Mouse (Mus musculus): ENCODE data around the gene Pitpnc1. TPM values are rescaled to one million over a fixed set of nuclear protein-coding genes. Genes with fewer than 3 reads are reported as not detected.
A peak's percentile ranks its signal among the peaks of the same experiment; 100 is the strongest.

Pitpnc1 gene
- polyA plus RNA-seq, 1 experiment from 2014 or later: 37.1 TPM

GRCm38 (mm10) chr11:107463251-107463681, 7.2 kb downstream of the Pitpnc1 start:
- 89% methylated on average over 12 of the region's 12 CpGs for WGBS
- Histone ChIP-seq H3K36me3 (peaks cover 44% of the 10 kb centered on the region), H3K4me3 (no peak overlapping the region), H3K9me3 (replicated peaks) (no peaks in the 10 kb centered on the region), H3K27ac (no peak overlapping the region), H3K27me3 (ENCODE audit: low read depth, poor library complexity, severe bottlenecking) (no peaks in the 10 kb centered on the region), H3K4me1 (peaks cover 11% of the 10 kb centered on the region)
- DNase-seq (ENCODE audit: low spot score): no peak

GRCm38 (mm10) chr11:107462478-107462877, 8.0 kb downstream of the Pitpnc1 start:
- 90% methylated on average over 3 of the region's 3 CpGs for WGBS
- H3K4me3 ChIP-seq: no peak overlapping the region
- no peak for DNase-seq (ENCODE audit: low spot score)
- no peaks in the 10 kb centered on the region for H3K9me3 ChIP-seq (replicated peaks)
- peaks cover 6% of the 10 kb centered on the region for H3K4me1 ChIP-seq
- H3K36me3 ChIP-seq: peaks cover 47% of the 10 kb centered on the region
- no peak overlapping the region for H3K27ac ChIP-seq
- no peaks in the 10 kb centered on the region for H3K27me3 ChIP-seq (ENCODE audit: low read depth, poor library complexity, severe bottlenecking)

GRCm38 (mm10) chr11:107459828-107460227, 10.7 kb downstream of the Pitpnc1 start:
- no peak for DNase-seq (ENCODE audit: low spot score)
- Histone ChIP-seq H3K4me3 (no peak overlapping the region), H3K36me3 (peaks cover 60% of the 10 kb centered on the region), H3K27me3 (ENCODE audit: low read depth, poor library complexity, severe bottlenecking) (no peaks in the 10 kb centered on the region), H3K9me3 (replicated peaks) (no peaks in the 10 kb centered on the region), H3K27ac (no peak overlapping the region), H3K4me1 (no peaks in the 10 kb centered on the region)
- 90% methylated on average over 7 of the region's 7 CpGs for WGBS

GRCm38 (mm10) chr11:107458986-107459385, 11.5 kb downstream of the Pitpnc1 start:
- peaks cover 65% of the 10 kb centered on the region for H3K36me3 ChIP-seq
- 91% methylated on average over 7 of the region's 7 CpGs for WGBS
- H3K9me3 ChIP-seq (replicated peaks): no peaks in the 10 kb centered on the region

GRCm38 (mm10) chr11:107458286-107458685, 12.2 kb downstream of the Pitpnc1 start:
- peaks cover 65% of the 10 kb centered on the region for H3K36me3 ChIP-seq
- no peak overlapping the region for H3K27ac ChIP-seq
- 84% methylated on average over 12 of the region's 12 CpGs for WGBS
- no peaks in the 10 kb centered on the region for H3K9me3 ChIP-seq (replicated peaks)
- DNase-seq (ENCODE audit: low spot score): no peak
- H3K4me3 ChIP-seq: no peak overlapping the region
- no peaks in the 10 kb centered on the region for H3K27me3 ChIP-seq (ENCODE audit: low read depth, poor library complexity, severe bottlenecking)
- H3K4me1 ChIP-seq: no peaks in the 10 kb centered on the region; the same call in 1 of the 2 replicates

More at GRCm38 (mm10) chr11:107458986-107459385, 11.5 kb downstream of the Pitpnc1 start:
- DNase-seq (ENCODE audit: low spot score): no peak
- no peaks in the 10 kb centered on the region; the same call in 1 of the 2 replicates for H3K4me1 ChIP-seq
- no peak overlapping the region for H3K27ac ChIP-seq
- no peaks in the 10 kb centered on the region for H3K27me3 ChIP-seq (ENCODE audit: low read depth, poor library complexity, severe bottlenecking)
- H3K4me3 ChIP-seq: no peak overlapping the region

- WGBS: 93% methylated on average over 3 of the region's 3 CpGs
- H3K36me3 ChIP-seq: peaks cover 62% of the 10 kb centered on the region
Observed at GRCm38 (mm10) chr11:107457282-107457681, 13.2 kb downstream of the Pitpnc1 start.

GRCm38 (mm10) chr11:107454546-107455462, 15.7 kb downstream of the Pitpnc1 start:
- Histone ChIP-seq H3K27ac (no peak overlapping the region), H3K27me3 (ENCODE audit: low read depth, poor library complexity, severe bottlenecking) (no peaks in the 10 kb centered on the region), H3K36me3 (peaks cover 57% of the 10 kb centered on the region), H3K4me3 (no peak overlapping the region), H3K4me1 (no peaks in the 10 kb centered on the region; the same call in 1 of the 2 replicates), H3K9me3 (replicated peaks) (no peaks in the 10 kb centered on the region)
- DNase-seq (ENCODE audit: low spot score): no peak
- 62% methylated on average over 19 of the region's 19 CpGs for WGBS

More at GRCm38 (mm10) chr11:107457282-107457681, 13.2 kb downstream of the Pitpnc1 start:
- Histone ChIP-seq H3K27ac (no peak overlapping the region), H3K27me3 (ENCODE audit: low read depth, poor library complexity, severe bottlenecking) (no peaks in the 10 kb centered on the region), H3K4me1 (no peaks in the 10 kb centered on the region; the same call in 1 of the 2 replicates), H3K9me3 (replicated peaks) (no peaks in the 10 kb centered on the region), H3K4me3 (no peak overlapping the region)
- no peak for DNase-seq (ENCODE audit: low spot score)

GRCm38 (mm10) chr11:107452053-107452452, 18.4 kb downstream of the Pitpnc1 start:
- Histone ChIP-seq H3K4me1 (peaks cover 12% of the 10 kb centered on the region), H3K27ac (no peak overlapping the region), H3K27me3 (ENCODE audit: low read depth, poor library complexity, severe bottlenecking) (no peaks in the 10 kb centered on the region), H3K9me3 (replicated peaks) (no peaks in the 10 kb centered on the region), H3K36me3 (peaks cover 48% of the 10 kb centered on the region), H3K4me3 (no peak overlapping the region)
- 92% methylated on average over 7 of the region's 7 CpGs for WGBS
- no peak for DNase-seq (ENCODE audit: low spot score)

- WGBS: 88% methylated on average over 10 of the region's 10 CpGs
Observed at GRCm38 (mm10) chr11:107451106-107451505, 19.4 kb downstream of the Pitpnc1 start.

GRCm38 (mm10) chr11:107450097-107450496, 20.4 kb downstream of the Pitpnc1 start:
- peaks cover 34% of the 10 kb centered on the region for H3K36me3 ChIP-seq
- H3K4me3 ChIP-seq: no peak overlapping the region
- no peak overlapping the region for H3K27ac ChIP-seq
- no peaks in the 10 kb centered on the region for H3K9me3 ChIP-seq (replicated peaks)
- no peaks in the 10 kb centered on the region for H3K27me3 ChIP-seq (ENCODE audit: low read depth, poor library complexity, severe bottlenecking)
- WGBS: 93% methylated on average over 6 of the region's 6 CpGs
- no peak for DNase-seq (ENCODE audit: low spot score)
- peaks cover 12% of the 10 kb centered on the region for H3K4me1 ChIP-seq

More at GRCm38 (mm10) chr11:107451106-107451505, 19.4 kb downstream of the Pitpnc1 start:
- H3K27me3 ChIP-seq (ENCODE audit: low read depth, poor library complexity, severe bottlenecking): no peaks in the 10 kb centered on the region
- DNase-seq (ENCODE audit: low spot score): no peak
- no peak overlapping the region for H3K27ac ChIP-seq
- H3K9me3 ChIP-seq (replicated peaks): no peaks in the 10 kb centered on the region
- H3K4me1 ChIP-seq: peaks cover 12% of the 10 kb centered on the region
- peaks cover 39% of the 10 kb centered on the region for H3K36me3 ChIP-seq
- H3K4me3 ChIP-seq: no peak overlapping the region

GRCm38 (mm10) chr11:107449169-107449910, 21.2 kb downstream of the Pitpnc1 start:
- Histone ChIP-seq H3K4me3 (no peak overlapping the region), H3K4me1 (peaks cover 12% of the 10 kb centered on the region), H3K36me3 (peaks cover 26% of the 10 kb centered on the region), H3K27ac (0 out of 2 replicates have a peak overlapping the region, but pooled peaks have one; percentile 15), H3K27me3 (ENCODE audit: low read depth, poor library complexity, severe bottlenecking) (no peaks in the 10 kb centered on the region), H3K9me3 (replicated peaks) (no peaks in the 10 kb centered on the region)
- 75% methylated on average over 17 of the region's 17 CpGs for WGBS
- no peak for DNase-seq (ENCODE audit: low spot score)

GRCm38 (mm10) chr11:107447915-107448314, 22.6 kb downstream of the Pitpnc1 start:
- Histone ChIP-seq H3K4me1 (peaks cover 12% of the 10 kb centered on the region), H3K27me3 (ENCODE audit: low read depth, poor library complexity, severe bottlenecking) (no peaks in the 10 kb centered on the region), H3K9me3 (replicated peaks) (no peaks in the 10 kb centered on the region), H3K4me3 (no peak overlapping the region), H3K36me3 (peaks cover 12% of the 10 kb centered on the region), H3K27ac (no peak overlapping the region)
- DNase-seq (ENCODE audit: low spot score): no peak
- 87% methylated on average over 9 of the region's 9 CpGs for WGBS

- Histone ChIP-seq H3K36me3 (peaks cover 12% of the 10 kb centered on the region), H3K27me3 (ENCODE audit: low read depth, poor library complexity, severe bottlenecking) (no peaks in the 10 kb centered on the region), H3K4me3 (no peak overlapping the region), H3K9me3 (replicated peaks) (no peaks in the 10 kb centered on the region), H3K27ac (no peak overlapping the region), H3K4me1 (peaks cover 12% of the 10 kb centered on the region)
- 86% methylated on average over 5 of the region's 5 CpGs for WGBS
- DNase-seq (ENCODE audit: low spot score): no peak
Observed at GRCm38 (mm10) chr11:107447349-107447748, 23.1 kb downstream of the Pitpnc1 start.
